Mouse (Mus musculus): Measurements from ENCODE around the gene Cdc42bpa. TPM values are rescaled to one million over a fixed set of nuclear protein-coding genes. Genes with fewer than 3 reads are reported as not detected.
A peak's percentile ranks its signal among the peaks of the same experiment; 100 is the strongest.

Gene Cdc42bpa
- total and polyA plus RNA-seq, 3 experiments, result 11.1 to 41.5 (median 40.8) TPM

- intact Hi-C loops (cut with DNase I), result no loop called here
- H3K4me3 ChIP-seq, result peak overlapping the region; percentile 32
- peaks cover 3% of the 10 kb centered on the region for H3K4me1 ChIP-seq (ENCODE audit: control insufficient read depth, insufficient read depth, low read length)
- peak overlapping the region; percentile 70 for H3K9ac ChIP-seq (ENCODE audit: low read depth, low read length)
- H3K36me3 ChIP-seq (ENCODE audit: control insufficient read depth, insufficient read depth, low read length), result peaks cover 3% of the 10 kb centered on the region; the same call in 1 of the 2 replicates
- DNase-seq, result peak; percentile 30 to 35
- 48% methylated on average over 7 of the region's 7 CpGs for WGBS
- TF ChIP-seq CTCF (IDR thresholded peaks at IDR 0.05) (no peak), EP300 (IDR thresholded peaks at IDR 0.05; ENCODE audit: insufficient read depth, low read depth, low read length) (0 out of 2 replicates have a peak, but pooled peaks have one; percentile 12)
- H3K79me2 ChIP-seq (replicated peaks; ENCODE audit: control insufficient read depth, insufficient read depth, low read length), result no peaks in the 10 kb centered on the region
- H3K27me3 ChIP-seq (ENCODE audit: control insufficient read depth, insufficient read depth, low read length), result no peaks in the 10 kb centered on the region
- peak overlapping the region; percentile 84 for H3K27ac ChIP-seq
Observed at GRCm38 (mm10) chr1:180191651-180192220, 231.5 kb downstream of the Cdc42bpa start.

DNA sequence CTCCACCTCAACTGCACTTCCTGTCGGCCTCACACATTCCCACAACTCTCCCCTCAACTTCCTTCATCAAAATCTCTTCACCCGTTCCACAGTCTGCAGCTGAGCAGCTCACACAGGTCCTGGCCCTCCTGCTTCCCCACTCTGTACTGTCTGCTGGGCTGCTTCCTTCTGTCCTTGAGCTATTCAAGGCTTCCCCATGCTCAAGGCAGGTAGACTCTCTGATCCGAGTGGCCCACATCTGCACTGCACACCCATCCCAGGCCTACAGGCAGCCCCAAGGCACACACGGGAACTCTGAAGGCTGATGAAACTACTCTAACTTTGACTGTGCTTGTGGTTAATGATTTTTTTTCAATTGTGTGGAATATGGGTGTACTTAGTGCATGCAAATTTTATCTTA lies 232.6 kb downstream of the Cdc42bpa start:
- peak overlapping the region; percentile 85 for H3K4me3 ChIP-seq
- peaks cover 2% of the 10 kb centered on the region for H3K4me1 ChIP-seq (ENCODE audit: control insufficient read depth, insufficient read depth, low read length)
- intact Hi-C loops (cut with DNase I), result no loop called here
- H3K9ac ChIP-seq (ENCODE audit: low read depth, low read length), result peak overlapping the region; percentile 70
- peak overlapping the region; percentile 84 for H3K27ac ChIP-seq
- H3K36me3 ChIP-seq (ENCODE audit: control insufficient read depth, insufficient read depth, low read length), result no peaks in the 10 kb centered on the region
- 28% methylated on average over 4 of the region's 4 CpGs for WGBS
- peak in 1 of 2 experiments; percentile 23 for DNase-seq
- H3K27me3 ChIP-seq (ENCODE audit: control insufficient read depth, insufficient read depth, low read length), result no peaks in the 10 kb centered on the region
- TF ChIP-seq POLR2A (IDR thresholded peaks at IDR 0.05; ENCODE audit: insufficient read depth, low read depth, low read length), result no peak
- TF ChIP-seq EP300 (IDR thresholded peaks at IDR 0.05; ENCODE audit: insufficient read depth, low read depth, low read length), result 0 out of 2 replicates have a peak, but pooled peaks have one; percentile 7
- no peaks in the 10 kb centered on the region for H3K79me2 ChIP-seq (replicated peaks; ENCODE audit: control insufficient read depth, insufficient read depth, low read length)

DNA sequence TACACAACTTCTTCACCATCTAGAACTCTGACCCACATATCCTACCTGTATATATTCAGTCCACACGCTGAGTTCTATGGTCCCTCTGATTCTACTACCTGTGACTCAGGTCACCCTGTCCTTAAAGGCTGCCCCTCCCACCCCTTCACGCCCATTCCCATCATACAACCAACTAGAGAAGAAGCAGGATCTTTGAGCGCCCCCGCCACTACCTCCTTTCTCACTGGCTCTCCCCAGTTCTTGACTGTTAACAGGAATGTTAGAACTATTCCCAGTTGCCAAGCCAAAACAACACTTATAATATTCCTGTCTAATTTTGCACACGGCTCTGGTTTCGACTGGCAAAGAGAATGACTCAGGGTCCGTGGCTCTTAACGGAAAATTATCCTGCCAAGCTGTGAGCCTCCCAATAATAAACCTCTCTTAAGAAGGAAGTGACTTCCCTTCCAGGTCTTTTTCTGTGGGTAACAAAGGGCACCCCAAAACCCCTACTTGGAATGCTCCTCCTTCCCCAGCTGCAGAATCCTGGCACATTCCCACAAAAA lies 233.2 kb downstream of the Cdc42bpa start:
- H3K79me2 ChIP-seq (replicated peaks; ENCODE audit: control insufficient read depth, insufficient read depth, low read length), result no peaks in the 10 kb centered on the region
- DNase-seq, result peak in 1 of 2 experiments; percentile 16
- intact Hi-C loops (cut with DNase I), result no loop called here
- no peak for TF ChIP-seq CTCF (IDR thresholded peaks at IDR 0.05)
- no peak for TF ChIP-seq POLR2A (IDR thresholded peaks at IDR 0.05; ENCODE audit: insufficient read depth, low read depth, low read length)
- no peak for TF ChIP-seq EP300 (IDR thresholded peaks at IDR 0.05; ENCODE audit: insufficient read depth, low read depth, low read length)
- 35% methylated on average over 8 of the region's 8 CpGs for WGBS
- peak overlapping the region; percentile 85 for H3K4me3 ChIP-seq
- H3K4me1 ChIP-seq (ENCODE audit: control insufficient read depth, insufficient read depth, low read length), result peaks cover 2% of the 10 kb centered on the region
- H3K27me3 ChIP-seq (ENCODE audit: control insufficient read depth, insufficient read depth, low read length), result no peaks in the 10 kb centered on the region
- H3K27ac ChIP-seq, result peak overlapping the region; percentile 84
- H3K36me3 ChIP-seq (ENCODE audit: control insufficient read depth, insufficient read depth, low read length), result no peaks in the 10 kb centered on the region
- peak overlapping the region; percentile 54 for H3K9ac ChIP-seq (ENCODE audit: low read depth, low read length)

DNA sequence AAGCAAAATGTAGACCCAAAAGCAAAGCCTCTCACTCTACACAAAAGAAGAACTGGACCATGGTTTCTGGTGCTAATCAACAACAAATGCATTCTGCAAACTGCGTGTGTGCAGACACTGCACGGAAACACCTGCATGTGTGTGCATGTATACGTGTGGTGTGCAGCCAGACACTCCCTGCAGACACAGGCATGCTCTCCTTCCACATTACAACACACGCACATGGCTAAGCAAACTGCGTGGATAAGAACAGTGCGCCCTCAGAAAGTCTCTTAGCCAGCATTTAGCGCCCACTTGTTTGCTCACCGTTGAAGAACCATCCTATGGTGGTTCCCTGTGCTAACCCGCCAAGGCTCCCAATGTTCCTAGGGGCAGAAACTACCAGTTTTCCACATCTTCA lies 233.8 kb downstream of the Cdc42bpa start:
- DNase-seq, result no peak
- no peaks in the 10 kb centered on the region for H3K27me3 ChIP-seq (ENCODE audit: control insufficient read depth, insufficient read depth, low read length)
- intact Hi-C loops (cut with DNase I), result loop anchor here (2.0 kb wide), 1 partner anchor 19 kb away; no protein-coding TSS in a partner anchor
- no peaks in the 10 kb centered on the region for H3K79me2 ChIP-seq (replicated peaks; ENCODE audit: control insufficient read depth, insufficient read depth, low read length)
- peak overlapping the region; percentile 84 for H3K27ac ChIP-seq
- no peaks in the 10 kb centered on the region; the same call in 1 of the 2 replicates for H3K4me1 ChIP-seq (ENCODE audit: control insufficient read depth, insufficient read depth, low read length)
- 69% methylated on average over 9 of the region's 9 CpGs for WGBS
- H3K36me3 ChIP-seq (ENCODE audit: control insufficient read depth, insufficient read depth, low read length), result no peaks in the 10 kb centered on the region
- H3K4me3 ChIP-seq, result peak overlapping the region; percentile 85
- H3K9ac ChIP-seq (ENCODE audit: low read depth, low read length), result peak overlapping the region; percentile 74
- TF ChIP-seq EP300 (IDR thresholded peaks at IDR 0.05; ENCODE audit: insufficient read depth, low read depth, low read length) (no peak), POLR2A (IDR thresholded peaks at IDR 0.05; ENCODE audit: insufficient read depth, low read depth, low read length) (no peak), CTCF (IDR thresholded peaks at IDR 0.05) (no peak)

GRCm38 (mm10) chr1:180194781-180195471 lies 234.7 kb downstream of the Cdc42bpa start:
- 16% methylated on average over 9 of the region's 9 CpGs for WGBS
- TF ChIP-seq EP300 (IDR thresholded peaks at IDR 0.05; ENCODE audit: insufficient read depth, low read depth, low read length) (peak; percentile 38), CTCF (IDR thresholded peaks at IDR 0.05) (no peak), POLR2A (IDR thresholded peaks at IDR 0.05; ENCODE audit: insufficient read depth, low read depth, low read length) (peak; percentile 53; the same call in 1 of the 2 replicates)
- peak overlapping the region; percentile 84 for H3K27ac ChIP-seq
- peak; percentile 59 to 78 for DNase-seq
- peak overlapping the region; percentile 74 for H3K9ac ChIP-seq (ENCODE audit: low read depth, low read length)
- no peaks in the 10 kb centered on the region for H3K36me3 ChIP-seq (ENCODE audit: control insufficient read depth, insufficient read depth, low read length)
- H3K27me3 ChIP-seq (ENCODE audit: control insufficient read depth, insufficient read depth, low read length), result no peaks in the 10 kb centered on the region
- H3K4me3 ChIP-seq, result peak overlapping the region; percentile 85
- H3K79me2 ChIP-seq (replicated peaks; ENCODE audit: control insufficient read depth, insufficient read depth, low read length), result no peaks in the 10 kb centered on the region
- intact Hi-C loops (cut with DNase I), result loop anchor here (2.0 kb wide), 1 partner anchor 20 kb away; no protein-coding TSS in a partner anchor
- no peaks in the 10 kb centered on the region; the same call in 1 of the 2 replicates for H3K4me1 ChIP-seq (ENCODE audit: control insufficient read depth, insufficient read depth, low read length)

Measured in heart, adult 2 months (tissue).